Mouse (Mus musculus) kidney, postnatal 10 days (tissue): ENCODE measurements around the gene Use1.

ENCODE experiments used
- DNase-seq: peaks from one replicate; pipeline ENCODE4 v3.0.0; 2021; ENCODE audit warnings: mixed read lengths

Gene Use1

DNA sequence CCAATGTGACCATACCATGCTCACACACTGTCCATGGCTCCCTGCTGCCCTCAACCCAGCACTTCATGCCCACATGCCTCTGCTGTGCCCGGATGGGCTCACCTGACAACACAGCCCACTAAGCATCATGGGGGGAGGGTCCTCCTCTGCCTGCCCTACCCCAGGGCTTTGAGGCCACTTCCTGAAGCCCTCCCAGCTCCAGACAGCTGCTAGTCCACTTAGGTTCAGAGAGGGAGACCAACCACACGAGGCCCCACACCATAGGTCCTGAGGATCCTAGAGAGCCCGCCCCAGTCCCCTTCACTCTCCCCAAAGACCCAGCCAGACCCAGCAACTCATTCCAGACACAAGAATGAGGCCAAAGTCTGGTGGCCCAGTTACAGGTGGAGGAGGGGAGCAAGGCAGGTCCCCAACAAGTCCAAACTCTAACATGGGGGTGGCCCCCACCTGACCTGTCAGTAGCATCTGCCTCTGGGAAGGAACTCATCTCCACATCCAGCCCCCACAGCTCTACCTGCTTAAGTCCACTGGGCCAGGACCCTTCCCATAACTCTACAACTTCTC is 12.9 kb downstream of the Use1 start:
- DNase-seq: peak; percentile 67

GRCm38 (mm10) chr8:71380178-71381171 is 13.8 kb downstream of the Use1 start:
- DNase-seq: peak; percentile 60

GRCm38 (mm10) chr8:71381421-71381970 is 14.8 kb downstream of the Use1 start, which contains the start of gene Nr2f6:
Gene Nr2f6, minus strand, starts transcription at chr8:71381960.
- DNase-seq: peak; percentile 90

GRCm38 (mm10) chr8:71381971-71382961 is 15.6 kb downstream of the Use1 start:
- peak; percentile 95 for DNase-seq

GRCm38 (mm10) chr8:71383396-71383795 is 16.7 kb downstream of the Use1 start:
- no peak for DNase-seq

DNA sequence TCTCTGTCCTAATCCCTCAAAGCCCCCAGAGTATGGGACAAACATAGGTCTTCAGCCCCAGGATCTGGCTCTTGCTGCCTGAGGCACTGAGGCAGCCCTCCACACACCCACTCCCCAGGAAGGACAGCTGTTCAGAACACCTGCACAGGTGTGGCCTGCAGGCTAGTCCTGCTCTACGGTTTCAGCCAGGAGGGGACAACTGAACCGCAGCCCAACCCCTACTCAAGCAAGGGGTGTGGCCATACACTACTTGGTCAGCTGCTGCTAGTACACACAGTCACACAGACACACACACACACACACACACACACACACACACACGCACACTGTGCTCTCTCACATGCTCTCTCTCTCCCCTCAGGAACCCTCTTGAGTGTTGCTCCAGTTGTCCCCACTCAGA is 17.2 kb downstream of the Use1 start:
- DNase-seq: no peak

GRCm38 (mm10) chr8:71385212-71385835 is 18.7 kb downstream of the Use1 start:
- DNase-seq: no peak

DNA sequence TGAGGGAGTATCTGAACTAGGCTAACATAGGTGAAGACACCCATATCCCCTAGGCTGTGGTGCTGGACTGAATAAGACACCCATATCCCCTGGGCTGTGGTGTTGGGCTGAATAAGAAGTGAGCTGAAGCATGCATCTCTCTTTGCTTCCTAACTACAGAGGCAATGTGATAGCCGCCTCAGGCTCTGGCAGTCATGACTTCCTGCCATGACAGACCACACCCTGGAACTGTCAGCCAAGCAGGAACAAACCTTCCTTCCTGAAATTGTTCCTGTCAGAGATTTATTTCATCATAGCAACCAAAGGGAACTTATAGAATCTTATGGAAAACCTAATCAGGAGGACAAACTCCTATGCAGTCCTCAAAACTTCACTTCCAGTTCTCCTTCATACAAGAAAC is 21.6 kb downstream of the Use1 start:
- no peak for DNase-seq

DNA sequence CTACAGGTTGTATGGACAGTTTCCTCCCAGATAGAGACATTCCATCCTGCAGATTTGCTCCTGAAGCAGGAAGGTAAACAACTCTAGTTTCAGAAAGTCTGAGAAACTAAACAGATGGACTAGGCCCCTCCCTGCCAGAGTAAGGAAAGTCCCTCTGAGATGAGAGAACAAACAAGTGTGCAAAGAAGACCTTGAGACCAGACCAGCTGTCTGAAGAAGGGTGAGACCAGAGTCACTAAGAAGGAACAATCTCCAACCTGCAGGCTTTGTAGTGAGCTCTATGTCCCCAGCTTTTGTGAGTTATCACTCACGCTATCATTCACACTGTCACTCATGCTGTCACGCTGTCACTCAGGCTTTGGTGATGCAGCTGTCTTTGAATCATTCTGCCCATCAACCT is 25.0 kb downstream of the Use1 start:
- DNase-seq: no peak

GRCm38 (mm10) chr8:71392391-71392790 is 25.7 kb downstream of the Use1 start:
- DNase-seq: no peak

- DNase-seq: peak; percentile 79
These were observed 26.2 kb downstream of the Use1 start for GRCm38 (mm10) chr8:71392871-71393270.

- DNase-seq: peak; percentile 11
These were observed 27.8 kb downstream of the Use1 start for GRCm38 (mm10) chr8:71394481-71394880.

DNA sequence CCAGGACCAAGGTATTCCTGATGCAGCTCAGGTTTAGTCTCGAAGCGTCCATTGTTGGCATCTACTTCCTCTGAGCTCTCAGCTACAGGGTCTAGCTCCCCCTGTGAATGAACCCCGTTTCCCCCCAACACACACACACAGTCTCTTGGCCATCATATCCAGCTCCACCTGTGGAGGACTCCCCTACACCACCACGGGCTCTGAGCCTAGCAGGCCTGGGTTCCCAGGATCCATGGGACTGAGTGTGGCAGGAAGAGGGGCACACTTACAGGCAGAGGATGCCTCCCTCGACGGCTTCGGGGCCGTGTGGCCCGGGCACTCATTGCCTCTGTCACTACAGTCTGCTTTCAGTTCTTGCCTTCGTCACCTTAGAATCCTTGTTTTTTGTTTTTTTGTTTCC is 28.4 kb downstream of the Use1 start:
- DNase-seq: peak; percentile 16

- DNase-seq: peak; percentile 67
These were observed 29.0 kb downstream of the Use1 start, which contains the start of gene Ushbp1 for GRCm38 (mm10) chr8:71395629-71396028. Gene Ushbp1, minus strand, starts transcription at chr8:71395802.

DNA sequence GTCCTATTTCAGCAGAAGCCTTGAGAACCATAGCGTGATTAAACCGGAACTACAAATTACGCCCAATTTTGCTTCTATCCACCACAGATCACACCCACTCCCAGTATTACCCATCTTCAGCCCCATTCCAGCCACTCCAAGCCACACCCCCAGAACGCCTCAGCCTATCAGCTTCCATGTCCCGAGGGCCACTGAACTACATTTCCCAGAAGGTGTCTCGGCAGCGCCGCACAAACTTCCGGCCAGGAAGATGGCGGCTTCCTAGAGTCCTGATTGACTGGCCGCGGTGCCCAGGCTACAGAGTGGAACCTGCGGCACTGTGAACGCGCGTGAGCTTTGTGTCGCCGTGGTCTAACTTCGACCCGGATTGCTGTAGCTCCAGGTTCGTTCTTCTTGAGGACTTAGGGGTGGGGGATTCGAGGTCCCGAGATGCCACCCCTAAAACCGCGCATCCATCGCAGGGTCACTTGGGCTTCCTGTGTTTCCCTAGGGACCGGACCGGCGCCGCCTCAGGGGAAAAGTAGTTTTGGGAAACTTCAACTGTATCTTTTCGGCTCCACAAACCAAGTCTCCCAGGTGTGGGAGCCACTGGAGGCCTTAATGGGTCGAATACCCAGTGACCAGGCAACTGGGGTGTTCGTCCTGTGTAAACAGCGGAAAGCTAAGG is 30.1 kb downstream of the Use1 start, which contains the start of gene Babam1:
TSS of gene Babam1 (plus strand) at position 223 of the 667 bp plus-strand sequence.
- DNase-seq: peak; percentile 95

GRCm38 (mm10) chr8:71397701-71398100 is 31.1 kb downstream of the Use1 start:
- DNase-seq: no peak

DNA sequence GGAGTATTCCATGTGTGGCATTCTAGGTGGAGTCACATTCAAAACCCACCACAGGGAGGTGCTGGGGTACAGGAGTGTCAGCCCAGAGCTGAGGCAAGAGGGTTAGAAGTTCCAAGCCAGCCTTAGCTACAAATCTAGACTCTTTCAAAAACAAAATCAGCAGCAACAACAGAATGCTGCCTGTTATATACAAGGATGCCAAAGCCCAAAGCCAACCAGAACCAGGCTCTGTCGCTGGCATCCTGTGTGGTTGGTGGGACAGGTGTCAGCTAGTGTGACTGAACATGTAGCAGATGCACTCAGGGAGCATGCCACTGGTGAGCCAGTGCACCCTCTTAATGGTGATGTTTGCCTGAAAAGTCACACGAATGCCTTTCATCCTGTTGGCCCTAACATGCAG is 34.2 kb downstream of the Use1 start:
- no peak for DNase-seq

DNA sequence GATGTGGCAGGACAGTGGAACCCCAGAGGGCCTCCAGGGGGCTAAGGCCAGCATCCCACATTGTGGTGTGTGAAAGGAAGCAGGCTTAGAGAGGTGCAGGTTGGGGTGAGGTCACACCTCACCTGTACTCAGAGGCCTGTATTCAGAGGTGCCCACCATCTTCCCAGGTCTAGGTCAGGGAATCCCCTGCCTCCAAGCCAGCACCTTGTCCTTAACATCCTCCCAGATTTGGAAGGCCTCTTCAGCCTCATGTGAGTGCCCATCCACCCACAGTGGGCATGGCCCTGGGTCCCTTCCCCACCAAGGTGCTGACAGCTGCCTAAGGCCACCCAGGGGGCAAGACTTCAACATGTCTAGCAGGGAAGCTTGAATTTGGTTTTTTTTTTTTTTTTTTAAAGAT is 34.8 kb downstream of the Use1 start:
- no peak for DNase-seq

DNA sequence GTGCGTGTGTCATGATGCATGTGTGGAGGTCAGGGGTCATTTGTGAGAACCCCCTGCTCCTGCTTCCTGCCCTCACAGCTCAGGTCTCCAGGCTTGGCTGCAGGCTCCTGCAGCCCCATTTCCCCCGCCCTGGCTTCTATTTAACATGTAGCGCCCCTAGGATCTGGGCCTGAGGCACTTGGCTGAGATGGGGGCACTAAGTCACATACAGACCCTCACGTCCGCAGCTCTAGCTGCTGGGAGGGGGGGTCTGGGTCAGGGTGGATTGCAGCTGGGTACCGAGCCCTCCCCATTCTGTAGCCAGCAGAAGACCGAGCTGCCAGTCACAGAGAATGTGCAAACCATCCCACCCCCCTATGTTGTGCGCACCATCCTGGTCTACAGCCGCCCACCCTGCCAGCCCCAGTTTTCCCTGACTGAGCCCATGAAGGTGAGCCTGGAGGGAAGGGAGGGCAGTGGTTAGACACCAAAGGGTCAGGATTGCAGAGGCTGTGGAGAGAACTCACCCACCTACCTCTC is 35.9 kb downstream of the Use1 start:
- DNase-seq: no peak

DNA sequence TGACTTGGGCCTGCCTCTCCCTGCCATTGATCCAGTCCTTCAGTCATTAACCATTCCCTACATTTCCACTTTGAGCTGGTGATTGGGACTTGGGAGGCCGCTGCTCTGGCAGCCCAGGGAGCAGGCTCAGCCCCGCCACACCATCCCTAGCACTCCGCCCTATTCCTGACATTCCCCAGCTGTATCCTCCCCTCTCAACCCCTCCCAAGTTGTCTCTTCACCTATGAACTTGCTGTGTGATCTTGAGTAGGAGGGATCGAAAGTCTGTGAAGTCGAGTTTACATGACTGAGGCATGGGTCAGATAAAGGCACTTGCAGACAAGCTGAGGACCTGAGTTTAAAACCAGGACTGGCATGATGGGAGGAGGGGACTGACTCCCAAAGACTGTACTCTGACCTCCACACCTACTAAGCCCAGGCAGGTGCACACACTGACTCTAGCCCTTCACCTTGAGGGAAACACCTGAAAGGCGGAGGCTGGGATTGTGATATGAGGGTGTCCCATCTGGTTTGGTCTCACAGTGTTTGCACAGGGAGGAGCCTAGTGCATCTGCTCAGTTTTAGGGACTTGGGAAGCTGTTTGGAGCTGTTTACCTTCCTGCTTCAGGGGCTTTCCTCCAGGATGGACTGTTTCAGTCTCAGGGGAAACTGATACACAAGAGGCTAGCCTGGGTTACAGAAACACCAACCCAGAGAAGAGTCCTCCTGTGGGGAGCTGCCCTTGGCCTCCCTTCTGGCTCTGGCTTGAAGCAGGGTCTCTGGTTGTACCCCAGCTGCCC is 36.6 kb downstream of the Use1 start:
- DNase-seq: no peak
